Mouse (Mus musculus) ES-Bruce4 (cell line): ENCODE measurements around the gene Eif3b. TPM values are rescaled to one million over a fixed set of nuclear protein-coding genes. Genes with fewer than 3 reads are reported as not detected.

Source experiments
- H3K27ac ChIP-seq: 2 replicates; pipeline ENCODE4 v1.5.1; 2012; ENCODE audit warnings: low read length, inconsistent platforms; ENCODE audit not compliant: insufficient read depth
- H3K27me3 ChIP-seq: 2 replicates; pipeline ENCODE4 v1.6.1; 2012; ENCODE audit warnings: mild to moderate bottlenecking, low read length, inconsistent platforms; ENCODE audit not compliant: control insufficient read depth, poor library complexity, insufficient read depth, severe bottlenecking
- H3K36me3 ChIP-seq: 2 replicates; pipeline ENCODE4 v1.6.1; 2012; ENCODE audit warnings: inconsistent platforms, mild to moderate bottlenecking, low read length, moderate library complexity; ENCODE audit not compliant: control insufficient read depth, poor library complexity, insufficient read depth, severe bottlenecking
- H3K4me1 ChIP-seq: one replicate; pipeline ENCODE4 v1.8.1; 2011; ENCODE audit warnings: low read length; ENCODE audit not compliant: control insufficient read depth, insufficient read depth
- H3K4me3 ChIP-seq: 2 replicates; pipeline ENCODE4 v1.5.1; 2011; ENCODE audit warnings: low read depth, mild to moderate bottlenecking, low read length
- H3K9ac ChIP-seq: 2 replicates; pipeline ENCODE4 v1.6.1; 2012; ENCODE audit warnings: low read depth, mild to moderate bottlenecking, inconsistent platforms; ENCODE audit not compliant: poor library complexity, severe bottlenecking
- H3K9me3 ChIP-seq: replicated peaks from 2 replicates; pipeline ENCODE4 v1.6.1; 2012; ENCODE audit warnings: mild to moderate bottlenecking, low read length, inconsistent platforms; ENCODE audit not compliant: control insufficient read depth, poor library complexity, insufficient read depth, severe bottlenecking
- CTCF ChIP-seq: IDR thresholded peaks from one replicate; pipeline ENCODE4 v1.8.1; 2011; ENCODE audit warnings: low read depth, low read length
- EP300 ChIP-seq: IDR thresholded peaks from 2 replicates; pipeline ENCODE4 v1.6.1; 2011; ENCODE audit warnings: low read depth, low read length; ENCODE audit not compliant: insufficient read depth
- POLR2A ChIP-seq: IDR thresholded peaks from one replicate; pipeline ENCODE4 v1.8.1; 2011; ENCODE audit warnings: low read length; ENCODE audit not compliant: insufficient read depth
- polyA plus RNA-seq: library from polyadenylated mRNA; stranded (reverse); fragments of >200 nt; gene quantifications from 2 replicates; pipeline ENCODE4 v1.2.4, GENCODE M21; 2011; ENCODE audit warnings: low read depth; ENCODE audit not compliant: missing spikeins, insufficient read depth, insufficient read length

Gene Eif3b
- polyA plus RNA-seq, 1 experiment: 283 TPM

- TF ChIP-seq EP300: no peak
- TF ChIP-seq POLR2A: no peak
- TF ChIP-seq CTCF: no peak
- Histone ChIP-seq H3K4me1 (peaks cover 2% of the 10 kb centered on the region), H3K4me3 (no peak overlapping the region), H3K9ac (no peak overlapping the region), H3K27me3 (no peaks in the 10 kb centered on the region), H3K9me3 (no peaks in the 10 kb centered on the region), H3K27ac (no peak overlapping the region), H3K36me3 (no peaks in the 10 kb centered on the region)
These were observed 72.0 kb downstream of the Eif3b start for GRCm38 (mm10) chr5:140491142-140491541.

- Histone ChIP-seq H3K4me1 (peaks cover 2% of the 10 kb centered on the region), H3K9me3 (no peaks in the 10 kb centered on the region), H3K4me3 (peak overlapping the region; percentile 0; the same call in 1 of the 2 replicates), H3K27me3 (no peaks in the 10 kb centered on the region), H3K9ac (no peak overlapping the region), H3K27ac (no peak overlapping the region; the same call in 1 of the 2 replicates), H3K36me3 (no peaks in the 10 kb centered on the region)
- TF ChIP-seq EP300 (peak; percentile 77; the same call in 1 of the 2 replicates), POLR2A (no peak)
These were observed 73.6 kb downstream of the Eif3b start for GRCm38 (mm10) chr5:140492684-140493233.

Other genes starting within 250 kb of the Eif3b start
- gene Mad1l1, start 97.8 kb upstream of the Eif3b start, polyA plus RNA-seq: 25.4 and 26.4 TPM in 2 replicates
- 39.4 and 40.9 TPM in 2 replicates for gene Nudt1, start 97.7 kb upstream of the Eif3b start, polyA plus RNA-seq
- gene Mrm2, start 87.4 kb upstream of the Eif3b start, polyA plus RNA-seq: 5.6 and 8.8 TPM in 2 replicates
- gene Snx8, start 30.1 kb upstream of the Eif3b start, polyA plus RNA-seq: 24.8 and 26.1 TPM in 2 replicates
- 0.19 and 0.30 TPM in 2 replicates for gene Gm4869, start 26.3 kb downstream of the Eif3b start, polyA plus RNA-seq
- gene Chst12, start 86.2 kb downstream of the Eif3b start, polyA plus RNA-seq: 14.6 and 18.5 TPM in 2 replicates
- gene Grifin, start 145.7 kb downstream of the Eif3b start, polyA plus RNA-seq: not detected in 2 replicates
- gene Lfng, start 188.0 kb downstream of the Eif3b start, polyA plus RNA-seq: 4.1 and 4.4 TPM in 2 replicates
- 19.1 and 21.4 TPM in 2 replicates for gene Ttyh3, start 229.7 kb downstream of the Eif3b start, polyA plus RNA-seq